Mouse (Mus musculus) CH12.LX (cell line): ENCODE data around the gene Fn3krp.

Source experiments
- CTCF ChIP-seq, 2 experiments: IDR thresholded peaks in 1 of 2; conservative IDR thresholded peaks in 1 of 2; 2 replicates each; pipeline ENCODE4 v1.5.1; 2011 to 2012; ENCODE audit warnings: low read depth in 2 of 2, low read length in 2 of 2, improper control_type of control experiment in 1 of 2, inconsistent platforms in 1 of 2, mild to moderate bottlenecking in 1 of 2, moderate library complexity in 1 of 2
- E2F4 ChIP-seq: IDR thresholded peaks from 2 replicates; pipeline ENCODE4 v1.6.1; 2011; ENCODE audit warnings: low read depth, low read length, improper control_type of control experiment; ENCODE audit not compliant: insufficient replicate concordance
- ELF1 ChIP-seq: IDR thresholded peaks from 2 replicates; pipeline ENCODE4 v1.6.1; 2014; ENCODE audit warnings: low read depth, mild to moderate bottlenecking, inconsistent platforms, low read length, improper control_type of control experiment
- EP300 ChIP-seq: IDR thresholded peaks from 2 replicates; pipeline ENCODE4 v1.6.1; 2011; ENCODE audit warnings: low read length, improper control_type of control experiment
- GABPA ChIP-seq: IDR thresholded peaks from 2 replicates; pipeline ENCODE4 v1.6.1; 2012; ENCODE audit warnings: low read depth, low read length, improper control_type of control experiment, inconsistent platforms; ENCODE audit not compliant: insufficient replicate concordance
- HCFC1 ChIP-seq: IDR thresholded peaks from 2 replicates; pipeline ENCODE4 v1.6.1; 2012; ENCODE audit warnings: low read depth, mild to moderate bottlenecking, inconsistent platforms, low read length, improper control_type of control experiment
- IRF4 ChIP-seq: IDR thresholded peaks from 2 replicates; pipeline ENCODE4 v1.6.1; 2014; ENCODE audit warnings: low read depth, mild to moderate bottlenecking, inconsistent platforms, low read length, improper control_type of control experiment
- MEF2A ChIP-seq: IDR thresholded peaks from 2 replicates; pipeline ENCODE4 v1.6.1; 2014; ENCODE audit warnings: low read depth, mild to moderate bottlenecking, inconsistent platforms, low read length, improper control_type of control experiment, borderline replicate concordance
- MXI1 ChIP-seq: IDR thresholded peaks from 2 replicates; pipeline ENCODE4 v1.6.1; 2011; ENCODE audit warnings: mild to moderate bottlenecking, low read depth, low read length, improper control_type of control experiment
- NRF1 ChIP-seq: IDR thresholded peaks from 2 replicates; pipeline ENCODE4 v1.6.1; 2014; ENCODE audit warnings: low read depth, mild to moderate bottlenecking, inconsistent platforms, low read length, improper control_type of control experiment, moderate library complexity
- POLR2A ChIP-seq: IDR thresholded peaks from 2 replicates; pipeline ENCODE4 v1.6.1; 2011; ENCODE audit warnings: low read depth, mild to moderate bottlenecking, improper control_type of control experiment, low read length
- RAD21 ChIP-seq: IDR thresholded peaks from 2 replicates; pipeline ENCODE4 v1.6.1; 2011; ENCODE audit warnings: low read depth, mild to moderate bottlenecking, low read length, improper control_type of control experiment, moderate library complexity
- UBTF ChIP-seq: IDR thresholded peaks from 2 replicates; pipeline ENCODE4 v1.6.1; 2012; ENCODE audit warnings: low read depth, mild to moderate bottlenecking, inconsistent platforms, low read length, improper control_type of control experiment, moderate library complexity
- USF1 ChIP-seq: IDR thresholded peaks from 2 replicates; pipeline ENCODE4 v1.6.1; 2014; ENCODE audit warnings: low read depth, mild to moderate bottlenecking, inconsistent platforms, low read length, improper control_type of control experiment

GRCm38 (mm10) chr11:121380294-121380693 lies 40.9 kb upstream of the Fn3krp start:
- no peak for TF ChIP-seq E2F4
- TF ChIP-seq HCFC1, result no peak
- TF ChIP-seq GABPA, result no peak
- no peak for TF ChIP-seq ELF1
- TF ChIP-seq IRF4, result no peak
- no peak for TF ChIP-seq CTCF (conservative IDR thresholded peaks at IDR 0.05 in 1 of 2, IDR thresholded peaks at IDR 0.05 in 1 of 2; ENCODE audit: low read depth in 2 of 2, low read length in 2 of 2)
- TF ChIP-seq MEF2A, result no peak
- TF ChIP-seq POLR2A, result no peak
- TF ChIP-seq MXI1, result no peak
- no peak for TF ChIP-seq RAD21
- no peak for TF ChIP-seq USF1
- no peak for TF ChIP-seq UBTF
- TF ChIP-seq NRF1, result no peak
- TF ChIP-seq EP300, result no peak
